Mouse (Mus musculus) thymus, postnatal 4 days (tissue): ENCODE results near the gene BC025920.

Experiments used
- DNase-seq: peaks from one replicate; pipeline ENCODE4 v3.0.0; 2021

BC025920 gene

DNA sequence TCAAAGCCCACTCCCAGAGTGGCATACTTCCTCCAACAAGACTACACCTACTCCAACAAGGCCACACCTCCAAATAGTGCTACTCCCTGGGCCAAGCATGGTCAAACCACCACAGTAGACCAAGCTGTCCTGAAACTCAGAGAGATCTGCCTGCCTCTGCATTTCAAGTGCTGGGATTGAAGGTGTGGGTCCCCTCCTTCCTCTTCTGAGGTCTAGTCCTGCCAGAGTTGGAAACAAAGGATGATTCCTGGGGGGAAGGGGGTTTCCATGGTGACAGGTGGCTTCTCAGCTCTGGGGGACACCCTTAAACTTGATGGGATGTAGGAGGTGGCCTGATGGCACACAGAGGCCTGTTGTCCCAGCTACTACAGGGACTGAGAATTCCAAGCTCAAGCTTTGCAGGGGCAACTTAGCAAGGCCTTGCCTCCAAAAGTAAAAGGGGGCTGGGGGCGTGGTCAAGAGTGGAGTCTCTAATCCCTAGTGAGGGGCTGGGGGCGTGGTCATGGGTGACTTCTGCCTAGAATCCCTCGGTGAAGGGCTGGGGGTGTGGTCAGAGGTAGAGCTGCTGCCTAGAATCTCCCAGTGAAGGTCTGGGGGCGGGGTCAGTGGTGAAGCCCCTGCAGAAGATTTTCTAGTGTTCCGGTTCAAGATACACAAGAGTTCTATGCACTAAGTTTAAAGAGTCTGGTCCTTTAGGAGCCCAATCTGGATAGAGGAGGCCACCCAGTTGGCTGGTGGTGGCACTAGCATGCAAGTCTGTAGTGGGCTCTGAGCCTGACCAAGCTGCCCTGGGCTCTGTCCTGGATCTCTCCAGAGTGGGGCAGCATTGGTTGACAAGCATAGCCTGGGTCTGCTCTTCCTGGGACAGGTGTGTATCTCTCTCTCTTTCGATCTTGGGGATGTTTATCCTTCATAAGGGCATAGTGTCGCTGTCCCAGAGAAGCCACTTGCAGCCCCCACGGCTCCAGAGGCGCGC, 31.7 kb upstream of the BC025920 start, which contains the start of gene Tle2:
TSS of gene Tle2 (plus strand) at position 481 of the 976 bp plus-strand sequence.
- peak; percentile 61 for DNase-seq

DNA sequence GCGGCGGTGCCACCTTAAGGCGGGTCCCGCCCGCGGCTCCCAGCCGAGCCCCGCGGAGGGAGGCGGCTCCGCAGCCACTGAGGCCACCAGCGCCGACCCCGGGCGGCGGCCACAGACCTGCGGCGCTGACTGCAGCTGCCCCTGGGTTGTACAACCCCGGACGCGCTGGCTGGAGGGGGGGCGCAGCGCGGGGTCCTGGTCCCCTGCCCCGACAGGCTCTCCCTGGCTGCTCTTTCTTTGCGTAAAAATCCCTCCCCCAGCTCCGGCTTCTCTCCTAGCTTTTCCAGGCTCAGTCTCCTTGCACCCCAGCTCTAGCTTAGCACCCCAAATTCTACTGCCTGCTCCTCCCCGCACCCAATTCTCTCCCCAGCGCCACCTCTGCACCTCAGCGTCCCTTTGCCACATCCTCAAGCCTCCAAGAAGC, 30.9 kb upstream of the BC025920 start:
- DNase-seq = peak; percentile 67

DNA sequence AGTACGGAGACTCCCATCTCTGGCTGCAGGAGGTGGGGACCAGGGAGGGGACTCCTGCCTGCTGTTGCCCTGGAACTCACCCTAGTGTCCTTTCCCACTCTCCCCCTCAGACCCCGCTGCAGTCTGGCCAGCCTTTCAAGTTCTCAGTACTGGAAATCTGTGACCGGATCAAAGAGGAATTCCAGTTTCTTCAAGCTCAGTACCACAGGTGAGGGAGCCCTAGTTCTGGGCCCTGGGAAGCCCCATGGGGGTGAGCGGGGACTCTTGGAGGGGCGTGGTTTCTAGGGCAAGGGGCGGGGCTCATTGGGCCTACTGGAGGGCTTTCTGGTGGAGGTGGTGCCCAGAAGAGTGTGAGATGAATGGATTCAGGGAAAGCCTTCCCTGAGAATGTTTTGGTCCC, 30.4 kb upstream of the BC025920 start:
- DNase-seq = peak; percentile 68

DNA sequence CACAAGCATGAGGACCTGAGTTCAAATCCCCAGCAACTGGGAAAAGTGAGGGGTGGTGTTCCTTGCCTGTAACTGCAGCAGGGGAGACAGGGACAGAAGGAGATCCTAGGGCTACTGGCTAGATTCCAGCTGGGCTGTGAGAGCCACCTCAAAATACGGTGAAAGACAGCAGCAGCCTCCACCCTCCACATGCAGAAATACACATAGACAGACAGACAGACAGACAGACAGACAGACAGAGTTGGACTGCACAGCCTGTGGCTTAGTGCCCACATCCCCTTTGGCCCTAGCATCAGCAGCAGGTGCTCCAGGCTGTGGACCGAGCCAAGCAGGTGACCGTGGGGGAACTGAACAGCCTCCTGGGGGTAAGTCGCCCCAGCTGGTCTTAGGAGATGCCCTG, 26.1 kb upstream of the BC025920 start:
- DNase-seq = no peak

DNA sequence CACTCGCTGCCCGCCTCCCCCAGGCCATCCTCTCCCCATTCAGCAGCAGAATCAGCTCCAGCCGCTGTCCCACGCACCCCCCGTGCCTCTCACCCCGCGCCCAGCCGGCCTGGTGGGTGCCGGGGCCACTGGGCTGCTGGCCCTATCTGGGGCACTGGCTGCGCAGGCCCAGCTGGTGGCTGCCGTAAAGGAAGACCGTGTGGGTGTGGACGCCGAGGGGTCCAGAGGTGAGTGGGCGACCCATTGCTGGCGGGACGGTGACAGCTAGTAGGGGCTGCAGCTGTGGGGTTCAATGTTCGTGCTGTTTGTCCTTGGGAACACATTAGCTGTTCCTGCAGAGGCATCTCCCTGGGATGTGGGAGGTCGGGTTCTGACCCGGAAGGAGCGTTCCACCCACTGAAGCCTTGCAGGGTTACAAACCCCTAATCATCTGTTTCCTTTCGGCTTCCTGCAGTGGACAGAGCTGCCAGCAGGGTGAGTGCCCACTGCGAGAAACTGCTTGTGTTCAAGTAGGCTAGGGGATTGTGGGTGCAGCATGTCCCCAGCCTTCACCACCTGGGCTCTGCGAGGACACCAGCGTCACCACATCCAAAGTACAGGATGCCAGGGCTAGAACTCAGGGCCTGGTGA, 25.5 kb upstream of the BC025920 start:
- peak; percentile 41 for DNase-seq

DNA sequence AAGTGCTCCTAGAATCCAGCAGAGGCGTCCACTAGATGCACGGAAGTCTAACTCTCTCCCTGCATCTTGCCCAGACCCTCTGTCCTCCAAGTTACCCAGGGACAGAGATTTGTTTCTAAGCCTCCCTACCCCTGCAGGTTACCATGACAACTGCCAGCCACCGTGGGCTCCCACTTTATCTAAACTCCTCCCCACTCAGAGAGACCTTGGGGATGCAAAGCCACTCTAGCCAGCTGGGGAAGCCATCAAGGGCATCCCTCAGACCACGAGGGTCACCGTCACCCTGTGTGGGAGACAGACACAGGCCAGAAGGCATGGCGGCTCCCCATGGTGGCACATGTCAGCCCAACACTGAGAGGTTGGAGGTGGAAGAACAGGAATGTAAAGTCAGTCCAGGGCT, 22.7 kb upstream of the BC025920 start:
- DNase-seq = no peak

DNA sequence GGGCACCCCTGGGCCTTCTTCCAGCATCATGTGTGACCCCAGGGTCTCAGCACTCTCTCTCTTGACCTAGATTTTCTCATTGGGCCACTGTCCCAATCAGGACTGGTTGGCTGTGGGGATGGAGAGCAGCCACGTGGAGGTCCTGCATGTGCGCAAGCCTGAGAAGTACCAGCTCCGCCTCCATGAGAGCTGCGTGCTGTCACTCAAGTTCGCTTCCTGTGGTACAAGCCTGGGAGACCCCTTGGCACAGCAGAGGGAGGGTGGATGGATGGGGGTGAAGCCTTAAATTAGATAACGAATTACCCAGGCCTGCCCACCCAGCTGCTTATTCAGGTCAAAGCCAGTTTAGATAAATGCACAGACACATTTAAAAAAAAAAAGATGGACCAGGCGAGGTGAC, 17.3 kb upstream of the BC025920 start:
- DNase-seq = no peak

DNA sequence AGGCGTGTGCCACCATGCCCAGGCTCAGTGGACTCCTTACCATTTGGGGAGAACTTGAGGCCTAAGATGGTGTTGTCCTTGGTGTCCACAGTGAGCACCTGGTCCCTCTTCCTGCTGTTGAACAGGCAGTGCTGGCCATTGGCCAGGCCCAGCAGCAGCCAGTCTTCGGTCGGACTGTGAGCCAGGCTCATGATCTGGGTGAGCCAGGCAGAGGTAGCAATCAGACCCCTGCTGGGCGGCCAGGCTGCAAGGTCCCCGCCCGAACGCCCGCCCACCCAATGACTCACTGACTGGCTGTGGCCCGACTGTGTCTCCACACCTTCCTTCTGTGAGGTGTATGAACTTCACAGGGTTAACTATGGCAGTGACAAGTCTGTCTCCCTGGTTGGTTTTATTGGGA, 14.2 kb upstream of the BC025920 start:
- no peak for DNase-seq

DNA sequence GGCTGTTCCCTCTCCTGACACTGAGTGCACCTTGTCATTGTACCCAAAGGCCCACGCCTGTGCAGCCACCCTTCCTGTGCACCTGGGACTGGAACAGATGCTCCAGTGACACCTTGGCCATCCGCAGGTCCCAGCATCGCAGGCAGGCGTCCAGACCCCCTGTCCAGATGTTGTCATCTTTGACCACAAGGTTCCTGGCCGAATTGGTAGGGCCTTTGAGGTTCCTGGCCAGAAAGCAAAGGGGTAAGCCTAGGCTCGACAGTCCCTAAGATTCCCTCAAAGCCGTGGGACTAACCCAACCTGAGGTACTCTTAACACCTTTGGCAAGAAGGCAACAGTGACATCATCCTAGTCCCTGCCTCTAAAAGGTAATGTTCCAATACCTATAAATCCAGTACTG, 13.4 kb upstream of the BC025920 start:
- no peak for DNase-seq

DNA sequence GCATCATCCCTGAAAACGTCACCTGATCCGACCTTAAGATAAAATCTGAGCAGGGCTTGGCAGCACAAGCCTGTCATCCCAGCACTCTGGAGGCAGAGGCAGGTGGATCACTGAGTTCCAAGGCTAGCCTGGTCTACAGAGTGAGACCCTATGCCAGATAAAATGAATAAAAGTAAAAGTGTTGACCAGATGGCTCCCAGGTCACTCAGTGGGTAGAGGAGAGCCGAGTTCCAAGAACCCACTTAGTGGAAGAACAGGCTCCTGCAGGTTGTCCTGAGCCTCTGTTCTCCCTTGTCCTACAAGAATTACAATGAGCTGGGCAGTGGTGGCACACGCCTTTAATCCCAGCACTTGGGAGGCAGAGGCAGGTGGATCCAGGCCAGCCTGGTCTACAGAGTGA, 12.8 kb upstream of the BC025920 start:
- DNase-seq = no peak

DNA sequence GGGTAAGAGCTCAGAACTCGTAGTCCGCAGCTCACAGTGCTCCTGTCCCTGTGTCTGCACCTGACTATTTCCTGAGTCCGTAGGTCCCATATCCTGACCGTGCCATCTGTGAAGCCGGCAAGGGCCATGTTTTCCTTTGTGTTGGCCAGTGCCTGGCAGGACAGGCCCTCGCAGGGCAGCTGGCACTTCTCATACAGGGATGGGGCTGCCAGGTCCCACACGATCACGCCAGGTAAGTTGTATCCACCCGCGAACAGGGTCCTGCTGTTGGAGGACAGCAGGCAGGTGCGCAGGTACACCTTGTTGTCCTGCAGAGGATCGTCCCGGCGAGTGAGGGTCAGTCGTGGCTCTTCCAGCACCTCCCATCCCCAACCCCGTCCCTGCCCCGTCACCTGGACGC, 12.1 kb upstream of the BC025920 start:
- no peak for DNase-seq

DNA sequence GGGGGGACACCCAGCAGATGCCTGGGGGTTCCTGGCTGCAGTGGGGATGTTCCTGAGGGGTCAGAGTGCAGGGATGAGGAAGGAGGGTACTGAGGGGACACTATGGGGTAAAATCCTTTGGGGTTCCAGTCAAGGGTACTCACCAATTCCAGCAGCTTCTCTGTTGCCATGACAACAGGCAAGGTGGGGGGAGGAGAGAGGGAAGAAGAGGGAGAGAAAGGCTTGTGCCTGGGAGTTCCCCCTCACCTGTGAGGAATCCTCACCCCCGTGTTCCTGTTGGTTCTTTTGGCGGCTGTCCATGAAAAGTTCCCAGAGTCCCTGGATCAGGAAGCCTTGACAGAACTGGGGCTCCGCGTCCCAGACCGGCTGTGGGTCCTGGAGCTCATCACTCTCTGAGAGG, 10.5 kb upstream of the BC025920 start:
- DNase-seq = no peak

DNA sequence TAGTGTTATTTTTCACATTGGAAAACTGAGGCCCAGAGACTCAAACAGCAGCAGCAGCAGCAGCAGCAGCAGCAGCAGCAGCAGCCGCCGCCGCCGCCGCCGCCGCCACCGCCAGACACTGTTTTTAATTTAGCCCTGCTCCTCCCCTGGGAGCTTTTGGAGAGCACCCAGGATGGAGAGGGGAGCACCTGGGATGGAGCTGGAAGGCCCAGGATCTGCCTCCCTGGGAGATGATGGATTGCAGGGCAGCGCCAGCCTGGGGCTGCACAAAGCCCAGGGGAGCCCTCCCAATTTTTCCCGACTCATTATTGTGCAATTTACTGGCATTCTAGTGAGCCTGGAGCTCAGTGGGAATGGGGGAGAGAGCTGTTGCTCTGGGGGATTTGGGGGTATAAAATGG, 9.5 kb upstream of the BC025920 start:
- DNase-seq = no peak

DNA sequence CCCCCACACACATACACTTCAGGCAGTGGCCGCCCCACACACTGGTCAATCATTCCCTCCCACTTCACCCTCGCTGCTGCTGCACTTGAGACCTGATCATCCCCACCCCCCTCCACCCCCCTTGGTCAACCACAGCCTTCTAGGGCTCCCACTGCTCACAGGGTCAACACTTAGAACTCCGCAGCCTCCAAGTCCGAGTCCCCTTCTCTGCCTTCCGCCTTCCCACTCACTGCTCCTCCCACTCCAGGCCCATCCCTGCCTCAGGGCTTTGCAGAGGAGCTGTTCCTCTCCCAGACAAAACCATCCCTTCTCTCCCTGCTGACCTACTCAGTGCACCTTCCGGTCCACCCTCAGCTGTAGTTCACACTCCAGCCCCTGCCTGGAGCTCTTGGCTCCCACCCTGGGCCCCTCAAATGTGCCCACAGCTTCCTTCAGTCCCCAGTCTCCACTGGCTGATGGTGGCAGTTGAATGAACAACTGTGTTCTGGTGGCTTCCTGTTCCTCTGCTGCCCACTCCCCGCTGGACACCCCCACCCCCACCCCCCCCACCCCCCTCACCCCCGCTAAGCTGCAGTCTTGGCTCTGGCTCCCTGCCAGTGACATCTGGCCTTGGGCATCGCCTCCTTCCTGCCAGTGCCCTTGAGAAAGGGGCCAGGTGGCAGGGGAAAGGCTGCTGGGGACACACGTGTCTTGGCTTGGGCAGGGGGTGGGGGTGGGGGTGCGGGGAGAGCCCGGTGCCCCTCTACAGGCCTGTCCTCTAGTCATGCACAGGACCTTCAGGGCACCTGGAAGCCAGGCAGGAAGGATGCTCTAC, 8.7 kb upstream of the BC025920 start:
- peak; percentile 55 for DNase-seq

DNA sequence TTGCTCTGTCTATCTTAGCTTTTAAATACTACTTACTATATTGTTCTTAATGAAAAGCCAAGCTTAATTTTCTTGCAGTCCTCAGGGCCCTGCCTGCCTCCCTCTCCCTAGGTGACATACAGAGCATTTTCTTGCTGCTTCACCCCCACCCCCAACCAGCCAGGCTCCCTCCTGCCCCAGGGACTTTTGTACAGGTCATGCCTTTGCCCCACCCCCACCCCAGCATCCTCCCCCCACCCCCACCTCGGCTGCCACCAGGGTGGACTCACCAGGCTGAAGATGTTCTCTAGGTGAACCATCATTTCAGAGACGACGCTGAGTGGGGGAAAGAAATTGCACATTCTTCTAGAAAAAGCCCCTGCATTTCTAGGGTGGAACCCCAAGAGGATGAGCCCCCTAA, 7.7 kb upstream of the BC025920 start:
- DNase-seq = no peak

DNA sequence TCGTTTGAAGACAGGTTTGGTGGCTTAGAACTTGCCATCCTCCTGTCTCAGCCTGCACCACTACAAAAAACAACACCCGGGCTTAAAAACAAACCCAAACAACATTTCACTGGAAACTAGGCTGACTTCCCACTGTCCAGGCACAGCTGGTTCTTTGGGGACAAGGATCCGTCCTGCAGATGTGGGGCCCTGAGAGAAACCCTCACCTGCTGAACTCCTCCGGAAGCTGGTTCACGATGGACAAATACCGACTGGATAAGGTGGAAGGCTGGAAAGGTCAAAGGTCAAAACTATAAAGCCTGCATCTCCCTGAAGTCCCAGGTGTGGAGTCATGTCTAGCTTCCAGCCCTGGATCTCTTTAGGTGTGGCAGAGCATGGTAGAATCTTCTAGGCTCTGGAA, 7.2 kb upstream of the BC025920 start:
- no peak for DNase-seq

DNA sequence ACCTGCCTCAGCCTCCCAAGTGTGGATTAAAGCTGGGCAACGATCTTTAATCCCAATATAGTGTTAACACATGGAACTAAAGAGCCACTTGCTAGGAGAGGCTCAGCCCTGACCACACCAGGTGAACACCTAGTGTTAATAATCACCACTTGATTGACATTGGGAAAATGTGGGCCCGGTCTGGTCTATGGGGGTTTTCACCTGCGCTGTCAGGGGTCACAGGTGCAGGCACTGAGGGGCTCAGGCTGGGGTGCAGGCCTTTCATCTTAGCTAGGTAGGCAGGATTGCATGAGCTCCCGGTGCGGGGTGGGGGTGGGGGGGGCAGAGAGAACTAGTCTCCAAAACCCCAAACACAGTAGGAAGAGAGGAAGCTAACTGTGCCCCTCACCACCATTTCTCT, 6.4 kb upstream of the BC025920 start:
- no peak for DNase-seq

DNA sequence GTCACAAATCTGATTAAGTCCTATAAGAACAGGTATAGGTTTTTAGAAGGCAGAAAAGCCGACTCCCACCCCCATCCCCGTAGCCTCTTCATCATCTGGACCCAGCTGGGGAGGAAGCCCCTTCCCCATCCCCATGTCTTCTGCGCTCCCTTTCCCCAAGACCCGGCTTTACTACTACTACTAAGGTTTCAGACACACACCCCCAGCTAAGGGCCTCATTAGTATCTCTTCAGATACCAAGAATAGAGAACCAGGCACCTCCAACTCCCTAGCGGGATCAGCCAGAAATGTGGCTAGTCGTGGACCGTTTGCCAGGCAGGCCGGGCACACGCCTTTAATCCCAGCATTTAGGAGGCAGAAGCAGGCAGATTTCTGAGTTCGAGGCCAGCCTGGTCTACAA, 6.0 kb upstream of the BC025920 start:
- DNase-seq = no peak

DNA sequence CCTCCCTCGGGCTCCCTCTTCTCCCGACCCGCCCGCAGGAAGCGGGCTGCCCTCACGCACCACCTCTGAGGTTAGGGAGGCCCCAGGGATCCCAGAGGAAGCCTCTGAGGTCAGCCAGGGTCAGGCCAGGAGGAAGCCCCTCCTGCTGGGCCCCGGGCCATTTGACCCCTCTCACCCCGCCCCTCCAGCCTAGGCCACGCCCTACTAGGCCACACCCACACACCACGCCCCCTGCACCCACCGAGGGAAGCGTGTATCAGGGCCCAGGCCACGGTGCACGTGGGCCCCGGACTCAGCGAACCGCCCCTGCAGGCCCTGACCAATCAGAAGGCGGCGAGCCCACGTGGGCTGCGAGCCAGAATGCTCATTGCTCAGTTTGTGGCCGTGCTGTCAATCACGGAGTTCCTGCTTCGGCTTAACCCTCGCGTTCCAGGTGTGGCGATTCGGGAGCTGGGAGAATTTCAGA, 5.3 kb upstream of the BC025920 start, which contains the start of gene Tle6:
TSS of gene Tle6 (minus strand) at position 336 of the 466 bp plus-strand sequence.
- peak; percentile 96 for DNase-seq

DNA sequence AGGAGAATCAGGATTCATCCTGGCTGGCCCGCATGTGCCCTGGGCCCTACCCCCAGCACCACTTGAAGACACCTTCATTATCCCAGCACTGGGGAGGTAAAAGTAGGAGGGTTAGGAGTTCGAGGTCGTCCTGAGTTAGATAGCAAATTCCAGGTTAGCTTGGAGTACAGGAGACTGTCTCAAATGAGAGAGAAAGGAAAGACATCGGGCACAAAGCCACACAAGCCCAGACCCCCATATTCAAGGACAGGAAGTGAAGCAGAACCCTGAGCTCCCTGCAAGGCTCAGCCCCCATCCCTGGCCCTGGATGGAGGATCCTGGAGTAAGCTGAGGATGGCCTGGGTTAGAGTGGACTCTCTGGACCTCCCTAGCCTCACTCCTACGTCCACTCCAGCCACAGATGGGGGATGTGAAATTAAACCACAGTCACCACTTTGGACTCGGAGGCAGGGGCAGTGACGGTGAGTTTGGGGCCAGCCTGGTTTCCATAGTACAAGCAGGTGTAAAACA, 4.6 kb upstream of the BC025920 start:
- no peak for DNase-seq

DNA sequence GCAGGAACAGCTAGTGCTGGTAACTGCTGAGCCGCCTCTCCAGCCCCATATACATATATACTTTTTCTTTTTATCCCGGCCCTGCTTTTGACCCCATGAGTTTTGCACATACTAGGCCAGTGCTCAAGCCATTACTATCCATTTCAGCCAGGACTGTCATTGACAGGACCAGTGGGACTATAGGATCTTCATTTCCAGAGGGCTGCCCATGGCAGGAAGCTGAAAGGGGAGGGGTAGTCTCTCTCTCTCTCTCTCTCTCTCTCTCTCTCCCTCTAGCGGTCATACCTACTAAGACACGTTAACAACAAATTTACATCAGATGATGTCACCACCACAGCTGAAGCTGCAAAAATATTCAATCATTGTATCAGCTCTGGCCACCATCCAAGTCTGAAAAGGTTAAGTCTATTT, 3.3 kb upstream of the BC025920 start:
- DNase-seq = peak; percentile 51

DNA sequence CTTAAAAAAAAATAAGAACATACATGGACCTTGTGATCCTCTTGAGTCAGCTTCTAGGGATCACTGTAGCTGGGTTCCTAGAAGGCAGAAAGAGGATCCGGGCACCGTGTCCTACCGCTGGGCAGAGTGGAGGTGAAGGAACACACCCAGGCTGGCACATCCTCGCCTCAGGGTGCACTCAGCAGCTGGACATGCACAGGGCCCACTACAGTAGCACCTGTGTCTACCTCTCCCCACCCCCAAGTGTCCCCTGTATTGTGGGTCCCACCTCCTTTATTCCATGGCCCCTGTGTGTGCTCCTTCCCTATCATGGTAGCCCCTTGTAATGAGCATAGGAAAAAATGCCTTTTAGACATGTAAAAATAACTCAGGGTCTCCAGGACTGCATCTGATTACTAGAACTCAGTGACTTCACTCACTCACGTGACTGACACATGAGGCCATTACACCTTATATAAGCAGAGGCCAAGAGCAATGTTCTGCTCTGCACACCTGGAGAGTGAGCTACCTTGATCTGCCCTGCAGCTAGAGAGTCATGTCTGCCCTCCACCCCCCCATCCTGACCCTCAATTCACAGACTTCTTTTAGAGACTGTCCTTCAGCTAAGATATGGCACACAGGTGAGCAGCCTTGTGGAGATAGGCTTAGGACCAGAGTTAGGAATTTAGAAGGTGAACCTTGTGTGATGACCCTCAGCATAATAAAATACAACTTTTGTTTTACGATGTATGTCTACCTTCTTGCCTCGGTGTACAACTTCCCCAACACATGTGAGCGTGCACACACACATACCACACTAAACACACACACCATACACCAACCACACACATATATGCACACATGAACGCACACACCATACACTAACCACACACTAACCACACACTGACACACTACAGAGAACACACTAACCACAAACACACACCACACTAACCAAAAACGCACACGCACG, 1.8 kb upstream of the BC025920 start:
- no peak for DNase-seq
